Mouse (Mus musculus): ENCODE results near the gene Prdm15. TPM values are rescaled to one million over a fixed set of nuclear protein-coding genes. Genes with fewer than 3 reads are reported as not detected.

The Prdm15 gene
- total RNA-seq, 2 experiments from 2014 or later = 6.7 to 10.2 TPM

GRCm38 (mm10) chr16:97856050-97856449 lies 4.4 kb upstream of the Prdm15 start:
- intact Hi-C loops (cut with DNase I) = no loop called here
- H3K27ac ChIP-seq = no peak overlapping the region

DNA sequence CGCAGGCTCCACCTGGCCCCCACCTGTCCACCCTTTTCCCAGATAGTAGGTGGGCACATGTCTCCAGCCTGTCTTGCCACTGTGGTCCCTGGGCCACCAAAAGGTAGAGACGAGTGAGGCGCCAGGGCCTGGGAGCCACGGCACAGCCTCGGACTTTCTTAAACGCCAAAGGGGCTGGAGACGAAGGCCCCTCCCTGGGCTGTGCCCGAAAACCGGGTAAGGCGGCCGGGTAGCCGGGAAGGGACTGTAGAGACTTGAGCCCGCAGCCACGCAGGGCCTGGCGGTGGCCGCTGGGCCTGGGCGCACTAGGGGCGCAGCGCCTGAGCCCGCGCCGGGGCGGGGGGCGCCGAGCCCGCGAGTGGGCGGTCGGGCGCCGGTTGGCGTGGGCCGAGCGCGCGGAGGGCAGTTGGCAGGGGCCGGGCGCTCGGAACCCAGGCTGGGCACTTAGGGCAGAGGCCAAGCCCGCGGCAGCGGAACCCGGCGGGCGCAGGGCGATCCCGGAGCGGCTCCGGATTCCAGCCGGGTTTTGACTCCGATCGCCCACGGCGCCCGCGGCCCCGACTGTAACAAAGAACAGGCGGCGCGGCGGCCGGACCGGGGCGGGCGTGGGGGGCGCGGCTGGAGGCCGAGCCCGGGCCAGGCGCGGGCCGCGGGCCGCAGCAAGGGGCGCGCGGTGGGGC lies 449 bp downstream of the Prdm15 start:
- 0 out of 2 replicates have a peak, but pooled peaks have one; percentile 1 for TF ChIP-seq CTCF (IDR thresholded peaks at IDR 0.05)
- Histone ChIP-seq H3K4me3 (peak overlapping the region; percentile 73), H3K27ac (peak overlapping the region; percentile 94)
- DNase-seq = peak; percentile 94
- intact Hi-C loops (cut with DNase I) = loop anchor here (2.0 to 5.0 kb wide), 2 partner anchors 72 to 111 kb away; partner anchors contain the start of genes C2cd2 and Zbtb21

More at GRCm38 (mm10) chr16:97856050-97856449, 4.4 kb upstream of the Prdm15 start:
- no peak for TF ChIP-seq CTCF (IDR thresholded peaks at IDR 0.05)
- no peak for DNase-seq
- H3K4me3 ChIP-seq = no peak overlapping the region

DNA sequence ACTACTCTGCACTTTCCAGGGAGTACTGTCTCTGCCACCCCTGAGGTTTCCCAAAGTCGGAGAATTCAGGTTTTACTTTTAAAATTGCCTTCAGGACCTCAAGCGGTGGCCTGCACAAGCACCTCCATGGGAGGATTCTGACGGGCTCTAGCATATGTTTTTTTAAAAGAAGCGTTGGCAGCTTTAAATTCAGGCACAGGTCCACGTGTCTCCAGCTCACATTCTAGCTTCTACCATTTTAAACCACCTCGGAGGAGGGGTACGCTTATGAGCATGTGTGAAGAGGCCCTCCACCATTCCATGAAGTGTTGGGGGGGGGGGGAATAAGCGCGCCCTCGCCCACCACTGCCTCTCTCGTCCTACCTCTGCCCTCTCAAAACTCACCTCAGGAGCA lies 986 bp downstream of the Prdm15 start:
- Histone ChIP-seq H3K27ac (peak overlapping the region; percentile 94), H3K4me3 (peak overlapping the region; percentile 73)
- intact Hi-C loops (cut with DNase I) = loop anchor here (2.0 to 5.0 kb wide), 2 partner anchors 72 to 112 kb away; partner anchors contain the start of genes C2cd2 and Zbtb21
- no peak for DNase-seq
- no peak for TF ChIP-seq CTCF (IDR thresholded peaks at IDR 0.05)

- no peak for TF ChIP-seq CTCF (IDR thresholded peaks at IDR 0.05)
- no peak for DNase-seq
- Histone ChIP-seq H3K4me3 (no peak overlapping the region), H3K27ac (peak overlapping the region; percentile 94)
- intact Hi-C loops (cut with DNase I) = no loop called here
These were observed 2.8 kb downstream of the Prdm15 start for GRCm38 (mm10) chr16:97848832-97849231.

DNA sequence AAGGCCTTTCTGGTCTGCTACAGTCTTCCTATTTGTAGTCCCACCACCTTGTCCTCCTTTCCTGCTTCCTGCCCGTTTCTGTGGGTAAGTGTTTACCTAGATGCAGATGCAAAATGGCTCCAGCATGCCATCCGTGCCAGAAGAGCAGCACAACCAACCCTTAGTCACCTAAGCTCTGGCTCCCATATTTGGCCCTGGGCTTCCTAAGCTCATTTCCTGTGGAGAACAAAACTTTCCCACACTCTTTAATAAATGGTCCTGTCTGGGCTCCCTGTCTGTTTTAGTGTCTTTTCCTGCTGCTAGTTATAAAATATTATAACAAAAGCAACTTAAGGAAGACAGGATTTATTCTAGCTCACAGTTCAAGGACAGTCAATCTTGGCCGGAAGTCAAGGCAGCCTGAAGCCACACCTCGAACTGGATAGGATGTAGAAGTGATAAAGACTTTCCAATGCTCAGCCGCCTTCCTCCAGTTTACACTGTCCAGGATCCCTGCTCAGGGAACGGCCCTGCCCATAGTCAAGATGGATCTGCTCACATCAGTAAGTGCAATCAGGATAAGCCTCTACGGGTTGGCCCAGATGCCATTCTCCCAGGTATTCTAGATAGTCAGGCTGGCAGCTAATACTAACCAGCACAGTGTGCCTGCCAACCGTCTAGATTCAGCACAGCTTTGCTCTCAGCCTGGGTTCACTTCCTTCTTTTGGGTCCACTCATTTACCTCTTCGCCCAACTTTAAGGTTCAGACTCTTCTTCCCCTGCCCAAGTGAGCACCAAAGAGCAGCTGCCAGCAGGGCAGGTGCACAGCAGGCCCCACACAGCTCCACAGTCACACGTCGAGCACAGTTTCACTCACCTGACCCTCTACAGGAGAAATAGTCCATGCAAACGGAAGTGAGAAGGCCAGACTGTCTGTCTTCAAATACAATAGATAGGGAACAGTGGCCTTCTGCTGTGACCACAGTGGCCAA lies 6.4 kb downstream of the Prdm15 start:
- H3K4me3 ChIP-seq = no peak overlapping the region
- intact Hi-C loops (cut with DNase I) = no loop called here
- H3K27ac ChIP-seq = no peak overlapping the region
- no peak for DNase-seq
- no peak for TF ChIP-seq CTCF (IDR thresholded peaks at IDR 0.05)

DNA sequence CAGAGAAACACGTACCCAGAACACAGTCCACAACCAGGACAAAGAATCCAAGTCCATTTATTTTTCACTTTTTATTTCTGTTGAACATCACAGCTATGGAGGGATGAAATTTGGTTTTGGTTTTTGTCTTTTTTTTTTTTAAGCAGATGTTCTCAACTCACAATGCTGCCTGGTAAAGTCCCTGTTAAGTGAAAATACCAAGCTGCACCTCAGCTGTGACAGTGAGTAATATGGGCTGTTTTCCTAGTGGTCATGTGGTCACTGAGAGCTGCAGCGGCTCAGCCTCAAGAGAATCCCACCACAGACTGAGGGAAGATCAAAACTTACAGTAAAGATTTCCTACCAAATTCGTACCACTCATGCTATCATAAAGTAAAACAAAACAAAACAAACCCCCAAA lies 19.5 kb downstream of the Prdm15 start:
- TF ChIP-seq CTCF (IDR thresholded peaks at IDR 0.05) = no peak
- intact Hi-C loops (cut with DNase I) = no loop called here
- Histone ChIP-seq H3K4me3 (no peak overlapping the region), H3K27ac (no peak overlapping the region)
- DNase-seq = no peak

DNA sequence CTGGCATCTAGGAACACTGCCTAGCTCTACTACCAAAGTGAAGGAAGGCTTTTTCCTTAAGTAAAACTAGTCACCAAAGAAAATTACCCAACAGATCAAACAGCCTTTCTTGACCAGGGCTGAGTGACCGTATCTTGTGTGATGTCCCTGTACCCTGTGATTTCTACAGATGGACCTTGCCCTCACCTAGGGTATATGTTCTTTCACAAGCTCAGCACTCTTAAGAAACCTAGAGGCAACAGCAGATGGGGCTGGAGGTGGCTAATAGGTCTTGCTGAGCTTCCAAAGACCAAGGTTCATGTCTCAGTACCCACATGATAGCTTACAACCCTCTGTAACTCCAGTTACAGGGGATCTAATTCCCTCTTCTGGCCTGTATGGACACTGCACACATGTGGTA lies 23.4 kb downstream of the Prdm15 start:
- intact Hi-C loops (cut with DNase I) = no loop called here
- no peak for TF ChIP-seq CTCF (IDR thresholded peaks at IDR 0.05)
- DNase-seq = no peak

GRCm38 (mm10) chr16:97823311-97824007 lies 28.2 kb downstream of the Prdm15 start:
- Histone ChIP-seq H3K4me3 (no peak overlapping the region), H3K27ac (no peak overlapping the region)
- no peak for TF ChIP-seq CTCF (IDR thresholded peaks at IDR 0.05)
- intact Hi-C loops (cut with DNase I) = no loop called here
- DNase-seq = no peak

More for the DNA sequence above, 23.4 kb downstream of the Prdm15 start:
- Histone ChIP-seq H3K4me3 (no peak overlapping the region), H3K27ac (no peak overlapping the region)

DNA sequence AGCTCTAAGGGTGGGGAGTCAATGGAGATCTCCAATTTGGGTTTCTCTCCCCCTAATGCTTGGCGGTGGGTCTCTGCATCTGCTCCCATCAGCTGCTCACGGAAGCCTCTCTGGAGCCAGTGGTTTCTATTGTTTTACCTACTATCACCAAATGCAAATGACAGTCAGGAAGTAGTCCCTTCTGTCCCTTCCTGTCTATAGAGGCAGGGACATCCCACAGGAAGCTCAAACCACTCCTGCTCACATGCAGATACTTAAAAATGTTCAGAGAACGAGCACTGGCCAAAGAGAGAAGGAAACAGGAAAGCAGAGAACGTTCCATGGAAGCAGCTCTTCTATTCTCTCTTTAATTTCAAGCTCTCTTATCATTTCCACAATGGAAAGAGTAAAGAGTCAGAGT lies 32.1 kb downstream of the Prdm15 start:
- TF ChIP-seq CTCF (IDR thresholded peaks at IDR 0.05) = no peak
- DNase-seq = no peak
- Histone ChIP-seq H3K27ac (no peak overlapping the region), H3K4me3 (no peak overlapping the region)
- intact Hi-C loops (cut with DNase I) = no loop called here

GRCm38 (mm10) chr16:97817414-97817813 lies 34.2 kb downstream of the Prdm15 start:
- Histone ChIP-seq H3K4me3 (no peak overlapping the region), H3K27ac (no peak overlapping the region)
- DNase-seq = no peak
- intact Hi-C loops (cut with DNase I) = no loop called here
- no peak for TF ChIP-seq CTCF (IDR thresholded peaks at IDR 0.05)

GRCm38 (mm10) chr16:97815269-97815668 lies 36.4 kb downstream of the Prdm15 start:
- TF ChIP-seq CTCF (IDR thresholded peaks at IDR 0.05) = no peak
- no peak for DNase-seq
- H3K4me3 ChIP-seq = no peak overlapping the region
- intact Hi-C loops (cut with DNase I) = no loop called here
- no peak overlapping the region for H3K27ac ChIP-seq

DNA sequence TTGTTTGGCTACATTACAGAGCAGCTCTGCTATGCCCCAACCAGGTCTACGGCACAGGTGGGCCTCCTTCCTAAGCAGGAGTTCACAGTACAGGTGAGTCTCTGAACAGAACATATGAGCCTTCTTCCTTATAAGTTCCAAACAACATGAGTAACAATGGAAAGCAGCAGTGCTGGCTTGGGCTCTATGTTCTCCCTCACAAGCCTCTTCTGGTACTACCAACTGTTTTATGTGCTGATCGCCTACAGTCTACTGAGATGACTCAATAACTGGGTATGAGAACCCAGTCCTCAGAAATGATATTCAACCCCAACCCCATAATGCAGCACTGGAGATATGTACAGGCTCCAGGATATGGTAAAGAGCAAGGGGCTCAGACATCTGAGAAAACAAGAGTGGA lies 37.6 kb downstream of the Prdm15 start:
- no peak for DNase-seq
- no peak overlapping the region for H3K27ac ChIP-seq
- H3K4me3 ChIP-seq = no peak overlapping the region
- TF ChIP-seq CTCF (IDR thresholded peaks at IDR 0.05) = no peak
- intact Hi-C loops (cut with DNase I) = no loop called here
